Mouse (Mus musculus): ENCODE measurements around the gene Ptprg.

DNA sequence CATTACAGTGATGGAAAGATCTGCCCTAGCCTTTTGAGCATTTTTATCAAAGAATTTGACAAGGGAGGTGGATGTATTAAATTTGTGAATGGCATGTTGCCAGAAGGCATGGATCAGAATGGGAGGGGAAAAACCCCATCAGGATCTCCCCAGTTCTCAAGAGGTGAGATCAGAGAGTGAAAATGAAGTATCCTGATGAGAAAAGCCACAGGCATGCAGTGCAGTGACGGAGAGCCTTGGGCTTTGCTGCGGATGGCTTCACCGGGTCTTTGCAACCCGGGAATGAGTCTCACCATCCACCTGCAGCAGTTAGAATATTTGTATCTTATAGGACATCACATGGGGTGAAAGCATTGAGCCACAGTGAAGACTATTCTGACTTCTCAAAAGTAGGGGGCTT lies 385.6 kb downstream of the Ptprg start:
- no peak for TF ChIP-seq CTCF (IDR thresholded peaks at IDR 0.05)
- no peak for TF ChIP-seq POLR2A (IDR thresholded peaks at IDR 0.05; ENCODE audit: insufficient read depth, low read depth, low read length)
